Mouse (Mus musculus) left cerebral cortex, postnatal 10 days (tissue): Measurements from ENCODE around the gene Folh1. TPM values are rescaled to one million over a fixed set of nuclear protein-coding genes. Genes with fewer than 3 reads are reported as not detected.
"Not testable (repeated sequence)": the region's sequence is repeated elsewhere in the genome, so short reads cannot be mapped to it uniquely, and the experiment has no call there.

Source experiments
- DNase-seq, 2 experiments: peaks; one replicate each; pipeline ENCODE4 v3.0.0; 2021 to 2022; ENCODE audit warnings: low spot score in 2 of 2, mixed read lengths in 1 of 2; ENCODE audit errors: extremely low spot score in 1 of 2
- intact Hi-C: fragments of 180-260 bp; cut with DNase I; formaldehyde crosslinking; loops from one replicate; pipeline ENCODE4 v1.15.1; 2025
- total RNA-seq, 2 experiments: library from RNA; stranded (reverse); gene quantifications; 2 replicates each; pipeline ENCODE4 v1.2.3; 2021

The Folh1 gene
- total RNA-seq = 1 to 10 TPM; 2.9 to 4.1 TPM

DNA sequence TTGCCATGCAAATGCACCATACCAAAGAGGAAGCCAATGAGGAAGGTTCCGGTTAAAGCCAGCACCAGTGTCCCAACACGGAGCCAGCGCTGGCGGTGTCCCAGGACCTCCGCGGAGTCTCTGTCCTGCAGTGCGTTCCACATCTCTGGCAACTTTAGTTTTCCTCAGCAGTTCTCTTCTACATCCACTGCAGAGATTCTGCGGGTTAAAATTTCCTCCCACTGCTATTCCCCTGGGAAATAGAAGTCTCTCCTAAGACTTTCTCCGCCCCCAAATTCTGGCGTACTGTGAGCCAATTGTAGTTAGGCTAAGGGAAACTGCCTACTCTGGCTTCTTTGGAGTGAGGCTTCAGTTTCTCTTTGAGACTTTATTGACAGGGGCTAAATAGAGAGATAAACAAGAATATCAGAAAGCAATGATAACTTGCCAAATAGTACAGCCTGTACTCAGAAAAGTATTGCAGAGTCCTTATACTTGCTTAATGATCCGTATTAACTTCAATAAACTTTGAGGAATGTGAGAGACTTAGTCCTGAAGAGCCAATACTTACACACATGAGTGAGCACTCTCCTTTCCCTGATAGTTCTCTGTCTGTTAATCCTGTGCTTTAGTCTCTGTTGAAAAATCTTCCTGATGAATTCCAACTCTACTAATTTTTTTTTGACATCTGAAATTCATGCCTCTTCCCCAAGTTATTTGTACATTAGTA, at the start of gene Folh1:
Gene Folh1 (minus strand): TSS at position 327 of the 709 bp plus-strand sequence.
- intact Hi-C loops = no loop called here
- DNase-seq = peak; percentile 22 to 28

- intact Hi-C loops = no loop called here
- DNase-seq = no peak
These were observed 40.7 kb upstream of the Folh1 start for GRCm38 (mm10) chr7:86816466-86816865.

DNA sequence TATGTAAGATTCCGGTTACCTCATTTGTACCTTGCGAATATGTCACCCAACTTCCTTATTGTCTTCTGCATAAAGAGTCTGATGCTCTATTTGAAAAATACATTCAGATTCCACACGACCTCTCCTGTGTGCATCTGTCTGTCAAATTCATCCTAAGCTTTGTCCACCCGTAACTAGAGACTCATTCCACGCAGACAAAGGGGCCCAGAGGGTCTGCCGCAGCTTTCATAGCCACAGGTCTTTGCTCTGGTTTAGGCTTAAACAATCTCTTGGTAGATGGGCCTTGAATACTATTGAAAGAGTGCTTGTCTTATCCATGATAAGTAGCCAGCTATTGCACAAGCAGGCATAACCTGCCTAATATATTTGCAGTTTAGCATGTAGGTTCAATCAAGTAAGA, 40.0 kb upstream of the Folh1 start:
- DNase-seq, intact Hi-C loops: not testable (repeated sequence)

DNA sequence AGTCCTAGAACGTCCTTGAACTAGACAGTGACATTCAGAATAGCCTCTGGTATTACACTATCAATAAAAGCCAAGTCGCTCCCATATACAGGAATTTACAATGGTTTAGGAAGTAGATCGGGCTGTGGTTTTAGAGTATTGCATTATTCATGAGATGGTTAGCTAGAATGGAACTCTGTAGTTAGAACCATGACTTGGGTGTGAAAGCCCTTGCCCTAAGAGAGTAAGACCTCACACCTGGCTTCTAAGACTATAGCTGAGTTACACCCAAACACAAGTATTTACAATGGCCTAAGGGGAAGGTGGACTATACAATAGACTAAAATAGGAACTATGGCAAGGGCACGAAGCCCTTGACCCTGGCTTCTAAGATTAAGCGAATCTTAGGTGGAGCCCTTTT, 39.5 kb upstream of the Folh1 start:
- DNase-seq, intact Hi-C loops: not testable (repeated sequence)

GRCm38 (mm10) chr7:86794727-86795126, 19.0 kb upstream of the Folh1 start, which contains the start of gene Vmn2r77:
Gene Vmn2r77 (plus strand): TSS chr7:86795027.
- intact Hi-C loops = no loop called here
- DNase-seq = no peak

DNA sequence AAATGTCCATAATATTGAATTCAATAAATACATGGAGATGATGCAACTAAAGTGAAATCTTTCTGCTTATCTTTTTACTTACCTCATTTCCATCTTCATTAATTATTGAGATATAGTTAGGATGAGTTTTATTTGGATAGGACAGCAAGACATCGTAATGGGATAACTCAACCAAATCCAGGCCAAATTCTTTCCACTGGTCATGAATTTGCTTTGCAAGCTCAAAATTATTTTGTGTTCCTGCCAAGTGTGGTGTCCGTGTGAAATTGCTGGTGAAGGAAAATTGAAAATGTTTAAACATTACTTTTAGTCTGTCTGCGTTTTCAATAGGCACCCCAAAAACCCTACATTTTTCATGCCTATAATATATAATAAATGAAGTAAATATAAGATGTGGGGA, 4.1 kb downstream of the Folh1 start:
- intact Hi-C loops = no loop called here
- no peak for DNase-seq

DNA sequence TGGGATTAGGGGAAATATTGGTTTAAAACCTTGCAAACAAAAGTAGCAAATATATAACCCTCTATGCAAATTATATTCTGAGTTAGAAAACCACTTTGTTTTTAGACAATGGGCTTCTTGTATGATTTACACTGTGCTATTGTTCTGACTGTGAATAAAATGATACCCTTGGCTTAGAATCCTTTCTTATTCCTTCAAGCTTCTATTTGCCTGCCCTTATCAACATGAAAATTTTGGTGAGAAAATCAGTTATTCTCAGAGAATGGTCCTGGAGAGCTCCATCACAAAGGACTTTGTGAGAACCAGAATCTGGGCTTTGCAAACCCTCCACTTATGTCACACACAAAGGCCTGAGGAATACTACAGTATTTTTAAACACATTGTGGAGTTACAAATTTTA, 11.1 kb downstream of the Folh1 start:
- intact Hi-C loops = no loop called here
- DNase-seq = no peak

DNA sequence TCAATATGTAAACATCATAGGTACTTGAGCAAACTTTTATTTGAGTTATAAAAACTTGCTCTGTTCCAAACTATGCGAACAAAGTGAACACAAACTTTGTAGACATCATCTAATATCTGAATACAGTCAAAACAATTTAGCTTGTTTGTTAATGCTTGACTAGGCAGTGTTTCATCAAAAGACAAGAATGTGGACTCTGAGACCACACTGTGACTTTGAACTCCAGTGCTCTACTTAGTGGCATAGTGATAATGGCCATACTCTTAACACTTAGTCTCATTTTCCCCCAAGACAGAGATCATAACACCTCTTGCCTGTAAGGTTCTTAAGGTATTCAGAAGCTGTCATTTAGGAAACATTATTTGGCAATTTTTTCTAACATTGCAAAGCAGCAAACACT, 15.0 kb downstream of the Folh1 start:
- no peak for DNase-seq
- intact Hi-C loops = no loop called here

DNA sequence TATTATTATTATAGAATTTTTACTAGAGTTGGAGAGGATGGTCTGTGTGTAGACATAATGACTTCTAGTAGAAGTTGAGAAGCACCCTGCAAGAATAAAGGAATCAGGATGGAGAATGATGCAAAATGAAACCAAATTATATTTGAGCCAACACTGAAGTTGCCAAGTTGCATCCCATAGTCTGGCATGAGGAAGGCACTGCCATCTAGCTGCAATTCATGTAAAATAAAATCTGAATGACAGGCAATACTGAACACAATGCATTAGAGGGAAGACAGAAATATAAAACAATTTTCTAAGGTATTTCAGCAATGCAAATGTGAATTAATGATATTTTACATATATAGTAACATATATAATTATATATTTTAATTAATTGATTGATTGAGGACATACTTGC, 50.7 kb downstream of the Folh1 start:
- intact Hi-C loops = no loop called here
- no peak for DNase-seq

- DNase-seq = no peak
- intact Hi-C loops = no loop called here
These were observed 87.7 kb downstream of the Folh1 start, which contains the start of gene Olfr292 for GRCm38 (mm10) chr7:86688030-86688429. Gene Olfr292 (plus strand): TSS chr7:86688330.

Other genes starting within 250 kb of the Folh1 start
- not detected for gene Olfr295, start 192.1 kb downstream of the Folh1 start, total RNA-seq
- gene Olfr294, start 159.3 kb downstream of the Folh1 start, total RNA-seq = not detected
- not detected for gene Olfr293, start 126.9 kb downstream of the Folh1 start, total RNA-seq
- gene Olfr292, start 87.6 kb downstream of the Folh1 start, total RNA-seq = not detected
- not detected for gene Vmn2r77, start 19.1 kb upstream of the Folh1 start, total RNA-seq
- gene Vmn2r78, start 139.2 kb upstream of the Folh1 start, total RNA-seq = not detected
- under 1 TPM in 1 of 2 experiments, not detected in 1; 0.02 TPM for gene Vmn2r79, start 220.2 kb upstream of the Folh1 start, total RNA-seq